Mouse (Mus musculus): ENCODE results near the gene Zfp82.

- TF ChIP-seq CTCF (IDR thresholded peaks at IDR 0.05; ENCODE audit: insufficient read depth, low read length) (no peak), POLR2A (IDR thresholded peaks at IDR 0.05; ENCODE audit: borderline replicate concordance, extremely low read depth, low read depth, low read length) (peak; percentile 60; the same call in 1 of the 2 replicates)
Measured at GRCm38 (mm10) chr7:30121308-30122187, 48.8 kb upstream of the Zfp82 start, which contains the start of gene Zfp382.
